Mouse (Mus musculus) effector memory CD4-positive, alpha-beta T cell, adult 7 months (primary cell): ENCODE results near the gene Opcml. TPM values are rescaled to one million over a fixed set of nuclear protein-coding genes. Genes with fewer than 3 reads are reported as not detected.

ENCODE experiments used
- polyA plus RNA-seq: library from polyadenylated mRNA; unstranded; fragments of 100-300 nt; shearing (Covaris generic); gene quantifications from one replicate; pipeline ENCODE4 v1.2.1, GENCODE M21; 2017

The Opcml gene
- 0.45 TPM for polyA plus RNA-seq

DNA sequence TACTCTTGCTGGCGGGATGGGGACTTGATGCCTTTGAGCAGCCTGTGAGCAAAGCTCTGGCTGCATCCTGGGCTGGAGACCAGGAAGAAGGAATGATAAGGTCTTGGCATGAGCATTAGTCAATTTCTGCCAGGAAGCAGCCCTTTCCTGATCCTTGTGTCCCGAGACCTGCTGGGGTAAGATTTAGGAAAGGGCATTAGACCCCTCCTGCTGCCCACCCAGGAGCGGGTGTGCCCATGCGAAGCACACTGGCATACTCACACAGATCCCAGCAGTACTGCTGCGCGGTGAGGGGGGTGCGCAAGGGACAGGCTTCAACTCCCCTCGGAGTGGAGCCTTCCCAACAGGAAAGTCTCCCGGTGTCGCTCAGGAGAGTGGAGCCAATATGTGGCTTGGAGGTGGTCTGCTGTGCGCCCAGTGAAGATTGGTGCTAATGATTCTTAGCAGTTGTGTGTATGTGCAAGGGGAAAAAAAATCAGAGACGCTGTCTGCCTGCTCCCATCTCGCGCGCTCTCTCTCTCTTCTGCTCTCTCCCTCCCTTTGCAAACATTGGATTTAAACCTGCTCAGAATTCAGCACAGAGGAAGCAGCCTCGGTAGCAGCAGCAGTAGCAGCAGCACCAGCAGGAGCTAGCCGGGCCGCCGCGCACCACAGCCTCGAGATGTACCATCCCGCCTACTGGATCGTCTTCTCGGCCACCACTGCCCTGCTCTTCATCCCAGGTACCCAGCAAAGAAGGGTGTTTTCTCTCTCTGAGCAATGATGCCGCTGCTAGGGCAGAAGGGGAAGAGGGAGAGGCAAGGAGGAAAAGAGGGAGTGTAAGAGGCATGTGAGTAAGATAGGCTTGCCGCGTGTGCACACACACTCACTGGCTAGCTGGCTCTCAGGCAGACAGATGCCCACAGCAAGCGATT lies at the start of gene Opcml:
Gene Opcml (plus strand): TSS at position 51 of the 914 bp plus-strand sequence.

